Comparison of ENCODE assay signal across 26 mouse cellular contexts in the genomic region with DNA sequence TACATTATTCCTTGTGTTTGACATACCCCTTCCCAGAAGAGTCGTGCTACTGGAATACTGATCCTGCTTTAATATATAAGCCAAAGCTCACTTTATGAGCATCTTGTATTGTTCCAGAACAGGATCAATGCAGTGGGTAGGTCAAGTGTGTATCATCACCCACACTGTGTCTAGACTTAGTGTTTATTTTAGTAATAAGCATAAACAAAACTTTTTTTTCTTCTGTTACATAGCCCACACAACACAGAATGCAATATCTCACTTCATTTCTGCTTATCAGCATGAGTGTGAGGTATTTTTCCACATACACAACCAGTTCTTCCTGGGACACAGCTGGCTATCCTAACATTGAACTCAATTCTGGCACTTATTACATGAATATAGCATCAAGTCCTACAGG.
DNase-seq lines count a peak whose midpoint lies in the region; ATAC-seq and TF ChIP-seq lines count a peak whose summit lies in the region.
"Had no signal": no experiment of that assay in that cellular context is flagged by ENCODE, and none has a peak within 500 bp of the region (broad histone marks: within the 10 kb centered on the region; RNA-seq: fewer than 3 reads in every experiment).

No protein-coding gene starts in this region.

- no peak overlapping the region for H3K4me3 ChIP-seq in lung, embryonic 14.5 days (ENCODE audit: low read depth, low read length)
- H3K4me3 ChIP-seq in lung, embryonic 16.5 days (ENCODE audit: low read length) = no peak overlapping the region
- no peak overlapping the region for H3K4me3 ChIP-seq in MEL (ENCODE audit: control insufficient read depth in 1 of 2, insufficient read depth in 1 of 2, low read depth in 2 of 2, low read length in 2 of 2)
- H3K4me3 ChIP-seq: embryonic facial prominence, embryonic 13.5 days; embryonic facial prominence, embryonic 15.5 days; erythroblast, embryonic 14.5 days; forebrain, embryonic 10.5 days; forebrain, embryonic 12.5 days; forebrain, embryonic 15.5 days had no signal

- no peaks in the 10 kb centered on the region for H3K36me3 ChIP-seq in lung, embryonic 14.5 days (ENCODE audit: insufficient read depth)
- no peaks in the 10 kb centered on the region for H3K36me3 ChIP-seq in lung, embryonic 16.5 days (ENCODE audit: control insufficient read depth, insufficient read depth, low read length)
- H3K36me3 ChIP-seq in MEL (ENCODE audit: control insufficient read depth in 1 of 2, insufficient read depth in 2 of 2, low read length in 2 of 2) = no peaks in the 10 kb centered on the region
- H3K36me3 ChIP-seq: embryonic facial prominence, embryonic 13.5 days; embryonic facial prominence, embryonic 15.5 days; forebrain, embryonic 10.5 days; forebrain, embryonic 12.5 days; forebrain, embryonic 15.5 days; G1E had no signal

- H3K27me3 ChIP-seq in lung, embryonic 14.5 days (ENCODE audit: insufficient read depth, low read length) = no peaks in the 10 kb centered on the region
- H3K27me3 ChIP-seq in lung, embryonic 16.5 days (ENCODE audit: control insufficient read depth, insufficient read depth, low read depth, low read length) = no peaks in the 10 kb centered on the region
- H3K27me3 ChIP-seq in MEL (ENCODE audit: control insufficient read depth in 1 of 2, insufficient read depth in 2 of 2, low read length in 2 of 2) = no peaks in the 10 kb centered on the region
- H3K27me3 ChIP-seq: CH12.LX; embryonic facial prominence, embryonic 13.5 days; embryonic facial prominence, embryonic 15.5 days; forebrain, embryonic 12.5 days; forebrain, embryonic 15.5 days had no signal

- H3K4me1 ChIP-seq in lung, embryonic 14.5 days (ENCODE audit: insufficient read depth) = no peaks in the 10 kb centered on the region
- no peaks in the 10 kb centered on the region for H3K4me1 ChIP-seq in lung, embryonic 16.5 days (replicated peaks; ENCODE audit: control insufficient read depth, insufficient read depth, low read length)
- no peaks in the 10 kb centered on the region for H3K4me1 ChIP-seq in MEL (ENCODE audit: control insufficient read depth in 1 of 2, insufficient read depth in 2 of 2, low read length in 2 of 2)
- H3K4me1 ChIP-seq: embryonic facial prominence, embryonic 13.5 days; embryonic facial prominence, embryonic 15.5 days had no signal

- peak; percentile 51 for DNase-seq in lung, embryonic 14.5 days
- DNase-seq in lung, adult 18-20 months = no peak
- no peak for DNase-seq in lung, postnatal 36 days
- peak; percentile 4 for DNase-seq in MEL (ENCODE audit: low read depth, low spot score)
- DNase-seq: adrenal gland, adult 2 months; adrenal gland, postnatal 10 days; adrenal gland, postnatal 25 days; B cell, adult 2 months; cerebellum, adult 11 months; cerebellum, adult 18-20 months; cerebellum, adult 8-10 months; cerebellum, adult 9-11 months; cerebellum, postnatal 14 days; cerebellum, postnatal 36 days; embryo, embryonic 11 days; forebrain, postnatal 0 days had no signal

- no peak for TF ChIP-seq CTCF in lung, embryonic 14.5 days (IDR thresholded peaks at IDR 0.05; ENCODE audit: low read depth)
- no peak for TF ChIP-seq CTCF in MEL (IDR thresholded peaks at IDR 0.05 in 2 of 3, conservative IDR thresholded peaks at IDR 0.05 in 1 of 3; ENCODE audit: control insufficient read depth in 1 of 3, insufficient read depth in 1 of 3, low read depth in 2 of 3, low read length in 3 of 3, poor library complexity in 1 of 3, severe bottlenecking in 1 of 3)

- no peak for TF ChIP-seq POLR2A in MEL (IDR thresholded peaks at IDR 0.05; ENCODE audit: control insufficient read depth in 1 of 2, insufficient read depth in 1 of 2, low read depth in 1 of 2, low read length in 2 of 2, poor library complexity in 1 of 2)

- H3K4me2 ChIP-seq in lung, embryonic 14.5 days = no peak overlapping the region
- no peak overlapping the region for H3K4me2 ChIP-seq in lung, embryonic 16.5 days (ENCODE audit: low read depth, low read length)
- H3K4me2 ChIP-seq: embryonic facial prominence, embryonic 13.5 days; embryonic facial prominence, embryonic 15.5 days; forebrain, embryonic 12.5 days; forebrain, embryonic 15.5 days had no signal

- WGBS in lung, embryonic 14.5 days = 45% methylated on average over 1 of the region's 1 CpGs
- 34% methylated on average over 1 of the region's 1 CpGs for WGBS in lung, embryonic 16.5 days

- H3K9ac ChIP-seq in lung, embryonic 14.5 days = no peak overlapping the region
- H3K9ac ChIP-seq in lung, embryonic 16.5 days (ENCODE audit: low read length) = no peak overlapping the region
- H3K9ac ChIP-seq in MEL (ENCODE audit: control insufficient read depth, low read depth, low read length, poor library complexity, severe bottlenecking) = no peak overlapping the region
- H3K9ac ChIP-seq: embryonic facial prominence, embryonic 13.5 days; embryonic facial prominence, embryonic 15.5 days; forebrain, embryonic 12.5 days; forebrain, embryonic 15.5 days; forebrain, postnatal 0 days had no signal

- H3K9me3 ChIP-seq in lung, embryonic 14.5 days (ENCODE audit: low read depth, low read length) = no peaks in the 10 kb centered on the region
- H3K9me3 ChIP-seq in lung, embryonic 16.5 days (ENCODE audit: control insufficient read depth, low read length) = no peaks in the 10 kb centered on the region
- no peaks in the 10 kb centered on the region; the same call in 1 of the 2 replicates for H3K9me3 ChIP-seq in MEL (replicated peaks; ENCODE audit: insufficient read depth, low read length)
- H3K9me3 ChIP-seq: embryonic facial prominence, embryonic 13.5 days; embryonic facial prominence, embryonic 15.5 days; forebrain, embryonic 10.5 days; forebrain, embryonic 12.5 days; forebrain, embryonic 15.5 days; G1E had no signal

- TF ChIP-seq EP300 in MEL (IDR thresholded peaks at IDR 0.05; ENCODE audit: low read depth in 1 of 2, low read length in 2 of 2) = no peak

- H3K79me2 ChIP-seq in MEL (ENCODE audit: control insufficient read depth, insufficient read depth, low read length, poor library complexity) = no peaks in the 10 kb centered on the region

- TF ChIP-seq RAD21 in MEL (IDR thresholded peaks at IDR 0.05; ENCODE audit: low read depth, low read length) = no peak

- no peak overlapping the region for H3K27ac ChIP-seq in lung, embryonic 14.5 days (ENCODE audit: low read depth)
- H3K27ac ChIP-seq in lung, embryonic 16.5 days (ENCODE audit: low read length) = no peak overlapping the region
- H3K27ac ChIP-seq in MEL (ENCODE audit: control insufficient read depth, low read depth, low read length) = no peak overlapping the region
- H3K27ac ChIP-seq: embryonic facial prominence, embryonic 13.5 days; embryonic facial prominence, embryonic 15.5 days; forebrain, embryonic 10.5 days; forebrain, embryonic 12.5 days; forebrain, embryonic 15.5 days had no signal

- peak; percentile 92 for ATAC-seq in lung, embryonic 14.5 days (ENCODE audit: insufficient read depth)
- ATAC-seq in lung, embryonic 16.5 days (ENCODE audit: low read depth) = peak; percentile 94
- ATAC-seq: CD4-positive, CD25-positive, alpha-beta regulatory T cell, adult 4 months; forebrain, embryonic 15.5 days; forebrain, postnatal 0 days had no signal

TF ChIP-seq in MEL, 35 proteins besides CTCF, POLR2A, EP300 and RAD21:
- no peak for TF ChIP-seq GABPA (IDR thresholded peaks at IDR 0.05; ENCODE audit: low read depth, low read length)
- TF ChIP-seq ZC3H11A (IDR thresholded peaks at IDR 0.05; ENCODE audit: low read depth, low read length) = no peak
- no peak for TF ChIP-seq E2F4 (IDR thresholded peaks at IDR 0.05; ENCODE audit: borderline replicate concordance, low read depth, low read length)
- TF ChIP-seq TAL1 (IDR thresholded peaks at IDR 0.05; ENCODE audit: low read length) = no peak
- TF ChIP-seq JUND (IDR thresholded peaks at IDR 0.05; ENCODE audit: low read depth, low read length) = no peak
- TF ChIP-seq RCOR1 (IDR thresholded peaks at IDR 0.05; ENCODE audit: low read depth, low read length) = no peak
- no peak for TF ChIP-seq HCFC1 (IDR thresholded peaks at IDR 0.05; ENCODE audit: low read depth, low read length)
- no peak for TF ChIP-seq MYC (IDR thresholded peaks at IDR 0.05; ENCODE audit: low read depth, low read length)
- no peak for TF ChIP-seq UBTF (IDR thresholded peaks at IDR 0.05; ENCODE audit: borderline replicate concordance, insufficient read depth, low read depth, low read length)
- TF ChIP-seq ZMIZ1 (IDR thresholded peaks at IDR 0.05; ENCODE audit: low read depth, low read length) = no peak
- no peak for TF ChIP-seq ZNF384 (IDR thresholded peaks at IDR 0.05; ENCODE audit: low read depth, low read length)
- no peak for TF ChIP-seq TBP (IDR thresholded peaks at IDR 0.05; ENCODE audit: low read depth, low read length)
- TF ChIP-seq POLR2AphosphoS2 (IDR thresholded peaks at IDR 0.05; ENCODE audit: low read length) = no peak
- TF ChIP-seq CHD2 (IDR thresholded peaks at IDR 0.05; ENCODE audit: low read length) = no peak
- no peak for TF ChIP-seq KAT2A (conservative IDR thresholded peaks at IDR 0.05; ENCODE audit: low read depth, low read length)

Comparison
In these comparisons a context has a peak if more than half of its experiments do, and no peak if none do; other contexts are left out.
1. DNase-seq: peak in lung, embryonic 14.5 days (single experiment) and MEL (single experiment); none in lung, adult 18-20 months (0 of 2) and lung, postnatal 36 days (single experiment).